Mouse (Mus musculus) kidney, adult 2 months (tissue): ENCODE data around the gene Gmip.

Experiments used
- CTCF ChIP-seq: fragments of 200-500 bp; conservative IDR thresholded peaks from 2 replicates; pipeline ENCODE4 v1.5.1; 2011; ENCODE audit warnings: low read depth, mild to moderate bottlenecking, control low read depth, low read length, moderate library complexity, mixed read lengths; ENCODE audit not compliant: insufficient read depth, insufficient read length
- POLR2A ChIP-seq: fragments of 200-500 bp; IDR thresholded peaks from one replicate; pipeline ENCODE4 v1.6.1; 2011; ENCODE audit warnings: low read depth, low read length, control low read depth

- TF ChIP-seq POLR2A, result peak; percentile 68
- TF ChIP-seq CTCF, result no peak
Measured at GRCm38 (mm10) chr8:69774503-69775148, 33.9 kb upstream of the Gmip start, which contains the start of gene Gm20422.
